Mouse (Mus musculus) heart, adult 9 months (tissue): ENCODE data around the gene Jdp2.
"Not testable (repeated sequence)": the region's sequence is repeated elsewhere in the genome, so short reads cannot be mapped to it uniquely, and the experiment has no call there.

Experiments used
- DNase-seq, 2 experiments: peaks; one replicate each; pipeline ENCODE4 v3.0.0; 2022; ENCODE audit warnings: low spot score in 2 of 2

The Jdp2 gene

GRCm38 (mm10) chr12:85637932-85638331 is 39.1 kb downstream of the Jdp2 start:
- no peak for DNase-seq

DNA sequence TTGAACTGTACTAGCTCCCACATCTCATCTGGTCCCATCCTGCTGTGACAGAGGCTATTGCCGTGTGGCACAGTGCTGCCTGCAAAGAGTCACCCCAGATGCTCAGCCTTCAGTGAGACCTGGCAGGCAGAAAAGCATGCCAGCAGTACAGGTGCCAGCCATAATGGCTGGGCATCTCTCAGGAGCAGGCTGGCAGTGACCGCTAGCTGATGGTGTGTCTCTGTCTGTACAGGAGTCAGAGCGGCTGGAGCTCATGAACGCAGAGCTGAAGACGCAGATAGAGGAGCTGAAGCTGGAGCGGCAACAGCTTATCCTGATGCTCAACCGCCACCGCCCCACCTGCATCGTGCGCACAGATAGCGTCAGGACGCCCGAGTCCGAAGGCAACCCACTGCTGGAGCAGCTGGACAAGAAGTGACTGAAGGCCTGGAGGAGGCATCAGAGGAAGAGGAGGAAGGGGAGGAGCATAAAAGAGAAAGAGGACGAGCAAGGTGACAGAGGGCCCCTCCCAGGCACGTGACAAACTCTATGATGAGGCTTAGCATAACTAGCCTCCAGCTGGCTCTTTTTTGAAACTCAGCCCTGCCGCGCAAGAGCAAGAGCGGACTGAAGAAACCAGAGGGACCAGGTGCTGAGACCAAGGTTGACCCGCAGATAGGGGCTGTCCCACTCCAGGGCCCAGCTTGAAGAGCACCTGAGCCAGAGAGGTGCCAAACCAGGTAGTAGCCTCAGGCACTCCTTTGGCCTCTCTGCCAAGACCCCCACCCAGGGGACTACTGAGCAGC is 39.9 kb downstream of the Jdp2 start:
- no peak for DNase-seq

GRCm38 (mm10) chr12:85639326-85640008 is 40.6 kb downstream of the Jdp2 start:
- peak in 1 of 2 experiments; percentile 68 for DNase-seq

GRCm38 (mm10) chr12:85640852-85641563 is 42.2 kb downstream of the Jdp2 start:
- DNase-seq: peak in 1 of 2 experiments; percentile 23

- DNase-seq: peak in 1 of 2 experiments; percentile 33
Measured at GRCm38 (mm10) chr12:85641564-85641931, 42.7 kb downstream of the Jdp2 start.

GRCm38 (mm10) chr12:85643735-85644134 is 44.9 kb downstream of the Jdp2 start:
- DNase-seq: no peak

DNA sequence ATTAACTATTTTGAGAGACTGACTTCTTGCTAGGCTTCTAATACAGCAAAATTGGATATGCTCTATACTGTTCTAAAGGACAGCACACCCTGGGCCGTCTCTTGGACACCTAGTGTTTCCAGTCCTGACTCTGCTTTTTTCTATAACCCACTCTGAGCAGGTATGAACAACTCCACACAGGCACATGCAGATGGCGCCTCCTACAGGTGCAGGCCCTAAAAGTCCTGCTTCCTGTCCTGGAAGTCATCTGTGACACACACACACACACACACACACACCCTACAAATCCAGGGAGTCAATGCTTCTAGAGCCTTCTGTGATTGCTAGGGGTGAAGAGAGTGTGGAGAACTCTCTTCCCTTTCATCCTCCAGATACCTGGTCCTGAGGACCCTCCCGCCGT is 46.8 kb downstream of the Jdp2 start:
- no peak for DNase-seq

DNA sequence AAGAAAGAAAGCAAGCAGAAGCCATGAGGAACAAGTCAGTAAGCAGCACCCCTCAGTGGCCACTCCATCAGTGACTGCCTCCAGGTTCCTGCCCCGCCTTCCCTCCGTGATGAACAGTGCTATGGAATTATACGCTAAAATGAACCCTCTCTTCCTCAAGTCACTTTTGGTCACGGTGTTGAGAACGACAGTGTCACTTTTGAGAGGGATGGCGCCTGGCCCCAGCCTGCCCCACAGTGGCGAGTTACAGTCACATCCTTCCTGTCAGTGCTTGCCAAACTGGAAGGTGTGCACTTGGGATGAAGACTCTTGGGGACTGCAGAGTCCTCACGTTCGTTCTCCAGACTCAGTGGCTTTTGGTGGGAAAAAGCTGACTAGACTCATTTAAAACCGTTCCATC is 48.5 kb downstream of the Jdp2 start:
- DNase-seq: no peak

GRCm38 (mm10) chr12:85647955-85648354 is 49.1 kb downstream of the Jdp2 start:
- DNase-seq: no peak

GRCm38 (mm10) chr12:85659319-85659718 is 60.5 kb downstream of the Jdp2 start:
- no peak for DNase-seq

- DNase-seq: no peak
Measured at GRCm38 (mm10) chr12:85660855-85661254, 62.0 kb downstream of the Jdp2 start.

DNA sequence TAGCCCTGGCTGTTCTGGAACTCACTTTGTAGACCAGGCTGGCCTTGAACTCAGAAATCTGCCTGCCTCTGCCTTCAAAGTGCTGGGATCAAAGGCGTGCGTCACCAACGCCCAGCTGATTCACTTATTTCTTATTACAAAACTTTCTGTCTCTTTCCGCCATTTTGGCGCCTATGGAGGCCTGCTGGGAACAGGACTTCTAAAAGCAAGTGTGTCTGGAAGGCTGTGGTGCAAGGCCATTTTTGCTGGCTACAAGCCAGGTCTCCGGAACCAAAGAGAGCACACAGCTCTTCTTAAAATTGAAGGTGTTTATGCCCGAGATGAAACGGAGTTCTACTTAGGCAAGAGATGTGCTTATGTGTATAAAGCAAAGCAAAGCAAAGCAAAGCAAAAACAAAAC is 63.4 kb downstream of the Jdp2 start:
- DNase-seq: not testable (repeated sequence)

DNA sequence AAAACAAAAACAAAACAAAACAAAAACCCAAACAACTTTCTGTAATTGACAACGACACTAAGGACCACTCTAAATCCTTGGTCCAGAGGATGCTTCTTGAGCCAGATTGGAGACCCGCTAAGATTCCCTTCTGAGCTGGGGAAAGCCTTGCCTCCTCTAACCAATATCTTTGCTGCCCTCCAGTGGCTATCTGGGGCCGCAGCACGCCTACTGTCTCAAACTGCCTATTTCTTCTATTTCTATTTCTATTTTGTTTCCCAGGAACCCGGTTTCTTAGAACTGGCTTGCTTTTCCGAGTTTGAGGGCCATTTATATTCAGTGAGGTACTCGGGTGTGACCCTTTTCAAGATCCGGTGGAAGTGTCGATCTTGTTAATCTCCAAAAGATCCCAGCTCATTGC is 64.1 kb downstream of the Jdp2 start:
- peak in 1 of 2 experiments; percentile 64 for DNase-seq

GRCm38 (mm10) chr12:85666112-85666511 is 67.3 kb downstream of the Jdp2 start:
- no peak for DNase-seq

GRCm38 (mm10) chr12:85667071-85667470 is 68.2 kb downstream of the Jdp2 start:
- DNase-seq: no peak

DNA sequence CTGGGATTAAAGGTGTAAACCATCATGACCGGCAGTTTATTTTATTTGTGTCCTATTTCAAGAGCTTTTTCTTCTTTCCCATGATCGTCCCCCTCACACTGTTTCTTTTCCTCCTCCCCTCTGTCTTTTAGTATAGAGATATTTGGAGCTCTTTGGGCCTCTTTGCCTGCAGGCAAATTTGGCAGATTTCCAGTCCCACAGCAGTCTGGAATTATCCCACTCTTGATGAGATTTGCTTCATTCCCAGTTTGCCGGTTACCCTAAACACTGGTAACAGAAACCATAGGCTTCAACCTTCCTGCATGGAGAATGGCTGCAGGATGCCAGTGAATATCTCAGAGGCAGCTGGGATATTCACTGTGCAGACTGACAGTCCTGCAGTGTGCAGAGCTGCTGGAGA is 69.9 kb downstream of the Jdp2 start:
- no peak for DNase-seq

- DNase-seq: no peak
Measured at GRCm38 (mm10) chr12:85670080-85670479, 71.3 kb downstream of the Jdp2 start.

- DNase-seq: no peak
Measured at GRCm38 (mm10) chr12:85673914-85674313, 75.1 kb downstream of the Jdp2 start.

- DNase-seq: no peak
Measured at GRCm38 (mm10) chr12:85679117-85679516, 80.3 kb downstream of the Jdp2 start.

- DNase-seq: no peak
Measured at GRCm38 (mm10) chr12:85679808-85680207, 81.0 kb downstream of the Jdp2 start.

- no peak for DNase-seq
Measured at GRCm38 (mm10) chr12:85682328-85682727, 83.5 kb downstream of the Jdp2 start.

DNA sequence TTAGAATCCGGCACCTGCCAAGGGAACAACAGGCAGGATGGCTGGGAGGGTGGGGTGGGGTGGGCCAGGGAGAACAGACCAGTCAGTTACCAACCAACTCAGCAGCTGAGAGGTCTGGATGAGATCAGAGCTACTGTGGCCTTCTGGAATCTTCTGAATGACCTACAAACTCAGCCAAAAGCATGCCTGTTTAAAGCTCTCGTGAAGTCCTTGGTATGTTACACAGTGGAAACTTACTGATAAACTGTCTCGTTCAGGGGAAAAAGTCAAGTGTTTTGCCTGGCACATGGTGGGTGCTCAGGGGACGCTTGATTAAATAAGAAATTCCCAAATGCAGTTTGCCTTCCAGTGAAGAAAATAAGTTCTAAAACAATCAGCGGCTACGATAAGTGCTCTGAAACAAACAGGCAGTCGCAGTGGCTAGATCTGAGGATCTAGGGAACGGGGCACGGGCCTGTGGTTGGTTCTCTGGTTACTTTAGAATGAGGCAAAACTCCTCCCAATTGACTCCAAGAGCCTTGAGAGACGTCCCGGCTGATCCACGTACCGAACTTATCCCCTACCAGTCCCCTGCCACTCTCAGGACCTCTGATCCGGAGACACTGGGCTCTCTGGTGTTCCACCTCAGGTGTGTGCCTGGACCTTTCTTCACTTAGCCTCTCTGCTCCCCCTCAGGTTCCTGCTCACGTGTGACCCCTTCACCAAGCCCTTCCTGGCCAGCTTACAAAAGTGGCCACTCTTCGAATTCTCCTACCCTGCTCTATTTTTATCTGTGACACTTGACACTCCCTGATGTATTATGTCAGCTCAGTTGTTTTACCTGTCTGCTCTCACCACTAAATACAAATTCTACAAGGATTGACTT is 85.8 kb downstream of the Jdp2 start:
- DNase-seq: no peak
